Mouse (Mus musculus) lung, postnatal 0 days (tissue): Measurements from ENCODE around the gene Muc5b.

Experiments used
- CTCF ChIP-seq: IDR thresholded peaks from 2 replicates; pipeline ENCODE4 v1.5.1; 2016; ENCODE audit warnings: antibody characterized with exemption, mild to moderate bottlenecking
- EP300 ChIP-seq: IDR thresholded peaks from 2 replicates; pipeline ENCODE4 v1.6.1; 2016; ENCODE audit warnings: antibody characterized with exemption, mild to moderate bottlenecking, control low read depth

DNA sequence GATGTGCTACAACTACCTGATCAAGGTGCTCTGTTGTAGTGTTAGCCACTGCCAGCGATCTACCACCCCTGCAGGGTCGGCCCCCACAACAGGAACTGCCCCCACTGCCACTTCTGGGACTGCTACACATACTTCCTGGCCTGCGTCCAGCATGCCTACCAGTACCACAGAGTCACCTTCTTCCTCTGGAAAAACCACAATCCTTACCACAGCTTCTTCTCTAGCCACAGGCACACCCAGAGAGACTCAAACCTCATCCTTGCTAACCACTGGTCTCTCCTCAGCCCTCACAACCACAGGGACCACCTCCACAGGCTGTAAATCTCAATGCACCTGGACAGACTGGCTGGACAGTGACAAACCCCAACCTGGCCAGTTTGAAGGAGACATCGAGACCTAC lies 22.2 kb downstream of the Muc5b start:
- TF ChIP-seq CTCF (no peak), EP300 (no peak)
